Mouse (Mus musculus) hematopoietic multipotent progenitor cell, adult 10-12 weeks (in vitro differentiated cells): ENCODE results near the gene Fgf7. TPM values are rescaled to one million over a fixed set of nuclear protein-coding genes. Genes with fewer than 3 reads are reported as not detected.

ENCODE experiments used
- polyA plus RNA-seq: library from polyadenylated mRNA; stranded (reverse); fragments of >175 nt; gene quantifications from 2 replicates; pipeline ENCODE4 v1.2.3, GENCODE M21; 2012; ENCODE audit warnings: low replicate concordance

Gene Fgf7
- not detected in 2 replicates for polyA plus RNA-seq

GRCm38 (mm10) chr2:126034379-126035005 lies at the start of gene Fgf7:
TSS of gene Fgf7 (plus strand) at chr2:126034658.

Other genes starting within 250 kb of the Fgf7 start
- gene Galk2, start 175.5 kb upstream of the Fgf7 start, polyA plus RNA-seq, result 0.98 and 2.7 TPM in 2 replicates
- 0.41 and 6.7 TPM in 2 replicates for gene Cops2, start 175.5 kb upstream of the Fgf7 start, polyA plus RNA-seq
- gene Fam227b, start 117.3 kb downstream of the Fgf7 start, polyA plus RNA-seq, result not detected in 2 replicates
- gene Dtwd1, start 117.5 kb downstream of the Fgf7 start, polyA plus RNA-seq, result 0.14 and 0.89 TPM in 2 replicates
- not detected in 2 replicates for gene Gm17555, start 180.4 kb downstream of the Fgf7 start, polyA plus RNA-seq